Mouse (Mus musculus) forebrain, embryonic 16.5 days (tissue): ENCODE results near the gene Tmem14c. TPM values are rescaled to one million over a fixed set of nuclear protein-coding genes. Genes with fewer than 3 reads are reported as not detected.

Source experiments
- polyA plus RNA-seq: library from polyadenylated mRNA; unstranded; fragments of >200 nt; fragmentation: Nextera tagmentation; extraction: Ambion mirVana; gene quantifications from 2 replicates; pipeline ENCODE4 v1.2.1, GENCODE M21; 2015

Gene Tmem14c
- polyA plus RNA-seq, 1 experiment from 2014 or later = 113 TPM

Other genes starting within 250 kb of the Tmem14c start
- gene Gcnt2, start 156.5 kb upstream of the Tmem14c start, polyA plus RNA-seq = 5.1 and 5.2 TPM in 2 replicates
- 71.7 and 81.0 TPM in 2 replicates for gene Pak1ip1, start 15.3 kb upstream of the Tmem14c start, polyA plus RNA-seq
- gene Mak, start 63.4 kb downstream of the Tmem14c start, polyA plus RNA-seq = 1.6 and 2.1 TPM in 2 replicates
- not detected in 2 replicates for gene Gcm2, start 94.7 kb downstream of the Tmem14c start, polyA plus RNA-seq
- not detected in 2 replicates for gene Sycp2l, start 98.0 kb downstream of the Tmem14c start, polyA plus RNA-seq
- gene Elovl2, start 204.1 kb downstream of the Tmem14c start, polyA plus RNA-seq = 51.4 and 58.3 TPM in 2 replicates
- gene Smim13, start 233.6 kb downstream of the Tmem14c start, polyA plus RNA-seq = 26.9 and 28.2 TPM in 2 replicates